Mouse (Mus musculus): ENCODE measurements around the gene Pnmt.
A peak's percentile ranks its signal among the peaks of the same experiment; 100 is the strongest.

Gene Pnmt

GRCm38 (mm10) chr11:98385638-98386585, at the start of gene Pnmt:
Pnmt (plus strand) TSS chr11:98386450.
- DNase-seq: no peak

GRCm38 (mm10) chr11:98338507-98338961, 47.7 kb upstream of the Pnmt start:
- DNase-seq: peak; percentile 89

DNA sequence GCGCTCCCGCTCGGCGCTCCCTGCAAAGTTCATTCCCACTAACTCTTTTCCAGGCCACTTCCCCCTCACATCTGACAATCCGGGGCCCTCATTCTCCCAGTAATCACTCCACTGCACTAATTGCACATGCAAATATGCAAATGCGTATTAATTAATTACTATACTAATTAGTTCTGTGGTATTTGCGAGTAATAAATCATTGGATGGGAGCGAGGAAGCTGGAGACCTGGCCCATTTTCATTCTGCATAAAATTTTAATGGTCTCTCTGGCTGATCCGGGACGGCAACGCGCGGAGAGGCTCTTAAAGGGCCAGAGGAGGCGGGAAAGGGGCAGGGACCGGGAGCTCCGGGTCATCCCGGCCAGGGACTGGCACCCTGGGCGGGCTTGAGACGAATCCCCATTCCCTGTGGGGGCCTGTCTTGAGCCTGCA, 47.2 kb upstream of the Pnmt start:
- DNase-seq: no peak

GRCm38 (mm10) chr11:98339679-98340287, 46.5 kb upstream of the Pnmt start:
- DNase-seq: no peak

GRCm38 (mm10) chr11:98340597-98340996, 45.7 kb upstream of the Pnmt start:
- no peak for DNase-seq

GRCm38 (mm10) chr11:98341174-98341573, 45.1 kb upstream of the Pnmt start:
- DNase-seq: no peak

DNA sequence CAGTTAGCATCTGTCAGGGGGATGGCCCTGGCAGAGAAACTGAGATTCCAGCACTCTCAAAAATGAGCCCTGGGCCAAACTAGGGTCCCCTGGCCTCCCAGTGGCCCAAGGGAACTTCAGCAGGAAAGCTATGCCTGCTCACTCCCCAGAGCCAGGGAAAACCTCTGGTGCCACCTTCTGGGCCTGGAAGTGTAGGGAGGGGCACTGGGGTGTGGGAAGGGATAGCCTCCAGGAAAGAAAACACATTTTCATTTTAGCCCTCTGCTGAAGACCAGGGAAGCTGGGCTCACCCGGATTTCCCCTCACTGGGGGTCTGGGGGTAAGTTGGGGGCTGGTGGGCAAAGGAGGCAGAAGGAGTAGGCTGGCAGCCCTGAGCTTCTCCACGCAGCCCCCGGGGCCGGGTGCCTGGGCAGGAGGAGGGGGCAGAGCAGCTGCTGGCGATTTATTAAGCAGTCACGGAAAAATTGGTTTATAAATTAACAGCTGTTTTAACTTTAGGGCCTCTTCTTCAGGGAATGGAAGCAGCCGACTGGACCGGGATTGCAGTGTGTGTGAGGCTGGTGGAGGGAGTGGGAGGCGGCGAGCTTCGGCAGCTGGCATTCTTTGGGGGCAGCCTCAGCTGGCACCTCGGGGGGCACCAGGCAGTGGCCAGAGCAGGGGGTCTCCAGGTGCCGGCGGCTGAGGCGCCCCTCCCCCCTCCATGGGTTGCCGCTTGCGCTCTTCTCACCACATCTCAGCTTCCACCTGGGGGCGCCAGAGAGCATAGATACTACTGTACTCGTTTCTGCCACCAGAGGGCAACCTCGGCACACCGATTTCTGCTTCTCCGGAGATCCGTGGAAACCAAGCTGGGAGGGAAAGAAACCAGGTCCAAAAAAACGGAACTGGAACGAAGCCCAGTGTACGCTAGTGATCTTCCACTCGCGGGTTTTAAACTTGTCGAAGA, 44.0 kb upstream of the Pnmt start:
- DNase-seq: peak; percentile 92

- peak; percentile 84 for DNase-seq
These were observed 41.0 kb upstream of the Pnmt start for GRCm38 (mm10) chr11:98345253-98345652.

- peak; percentile 59 for DNase-seq
These were observed 40.1 kb upstream of the Pnmt start for GRCm38 (mm10) chr11:98346168-98346567.

- no peak for DNase-seq
These were observed 38.7 kb upstream of the Pnmt start for GRCm38 (mm10) chr11:98347385-98348082.

DNA sequence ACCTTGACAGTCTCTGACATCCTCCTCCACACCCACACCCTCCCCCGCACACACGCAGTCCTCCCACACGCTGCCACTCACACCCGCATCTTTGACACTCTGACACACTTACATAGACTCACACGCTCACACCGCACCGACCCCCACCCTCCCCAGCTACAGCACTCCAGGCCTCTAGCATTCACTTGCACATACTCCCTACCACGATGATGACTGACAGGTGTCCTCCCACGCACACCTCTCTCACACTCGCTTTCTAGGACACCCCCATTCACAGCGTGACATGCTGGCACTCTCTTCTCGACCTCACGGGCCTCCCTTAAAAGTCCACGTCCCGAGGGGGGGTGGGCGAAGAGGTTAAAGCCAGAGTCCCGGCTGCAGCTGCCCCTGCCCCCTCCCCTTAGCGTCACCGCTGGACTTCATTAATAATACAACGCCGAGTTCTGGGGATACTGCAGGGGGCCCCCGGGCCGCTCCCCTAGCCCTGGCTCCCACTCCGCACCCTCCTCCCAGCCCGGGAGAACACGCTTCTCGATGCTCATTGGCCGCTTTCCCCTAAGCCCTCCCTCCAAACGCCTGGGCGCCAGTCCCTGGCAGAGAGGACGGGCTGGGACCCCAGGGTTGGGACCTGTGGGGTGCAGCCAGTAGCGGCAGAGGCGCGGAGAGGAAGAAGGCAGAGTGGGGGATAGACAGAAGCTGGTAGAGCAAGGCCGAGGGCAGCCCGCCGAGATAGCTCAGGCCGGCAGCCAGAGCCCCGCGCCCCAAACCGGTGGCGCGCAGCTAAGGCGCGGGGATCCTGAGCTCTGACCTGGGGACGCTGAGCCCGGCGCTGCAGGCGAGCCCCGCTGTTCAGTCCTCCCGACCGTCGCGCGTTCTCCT, 37.9 kb upstream of the Pnmt start, which contains the start of gene Ppp1r1b:
TSS of gene Ppp1r1b (plus strand) at position 322 of the 879 bp plus-strand sequence.
- DNase-seq: peak; percentile 76

- no peak for DNase-seq
These were observed 36.9 kb upstream of the Pnmt start for GRCm38 (mm10) chr11:98349308-98349707.

- DNase-seq: no peak
These were observed 33.8 kb upstream of the Pnmt start for GRCm38 (mm10) chr11:98352272-98352990.

DNA sequence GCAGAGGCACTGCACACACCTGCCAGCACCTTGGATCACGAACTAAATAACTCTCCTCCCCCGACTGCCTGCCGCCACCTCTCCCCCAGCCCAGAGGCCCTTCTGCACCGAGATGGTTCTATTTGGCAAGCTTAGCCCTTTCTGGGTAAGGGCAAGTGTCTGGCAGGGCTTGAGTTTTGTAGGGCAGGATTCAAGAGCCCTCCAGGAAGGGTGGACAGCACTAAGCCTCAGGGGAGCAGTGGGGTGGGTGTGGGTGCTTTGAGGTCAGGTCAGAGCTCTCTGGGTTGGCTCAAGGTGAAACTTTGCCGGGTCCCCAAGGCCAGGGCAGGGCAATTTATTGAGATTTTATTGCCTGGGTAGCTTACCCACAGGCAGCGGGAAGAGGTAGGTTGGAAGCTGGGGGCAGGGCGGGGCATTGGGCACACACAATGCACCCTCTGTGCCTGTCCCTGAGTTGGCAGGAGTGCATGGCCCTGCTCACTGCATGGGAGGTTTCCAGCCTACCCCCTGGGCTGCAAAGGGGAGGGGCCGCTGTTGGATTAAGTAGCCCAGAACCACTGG, 32.5 kb upstream of the Pnmt start:
- DNase-seq: no peak

GRCm38 (mm10) chr11:98354445-98354844, 31.8 kb upstream of the Pnmt start:
- no peak for DNase-seq

DNA sequence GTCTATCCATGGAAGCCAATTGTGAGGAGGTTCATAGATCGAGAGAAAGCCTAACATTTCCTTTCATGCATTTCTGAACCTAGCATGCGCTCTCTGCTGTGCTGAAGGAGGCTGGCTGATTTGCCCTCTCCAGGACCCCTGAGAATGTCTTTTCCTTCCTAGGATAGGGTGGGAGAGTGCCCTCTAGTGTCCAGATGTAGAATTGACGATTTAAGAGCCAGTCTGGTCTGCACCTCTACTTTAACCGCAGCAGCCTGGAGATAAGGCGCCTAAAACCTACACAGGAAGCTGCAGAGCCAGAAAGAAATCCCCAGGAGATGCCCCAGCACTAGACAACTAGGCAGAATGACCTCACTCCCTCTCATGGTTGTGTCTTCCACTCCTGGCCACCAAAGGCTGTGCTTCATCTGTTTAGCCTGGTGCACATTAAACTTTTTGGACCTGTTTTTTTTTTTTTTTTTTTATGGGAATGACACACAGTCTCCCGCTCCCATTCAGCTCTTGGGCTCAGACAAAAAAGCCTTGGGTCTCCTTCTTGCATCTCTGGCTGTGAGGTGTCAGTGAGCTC, 30.4 kb upstream of the Pnmt start:
- DNase-seq: no peak

- no peak for DNase-seq
These were observed 29.4 kb upstream of the Pnmt start for GRCm38 (mm10) chr11:98356625-98357394.

GRCm38 (mm10) chr11:98357396-98358160, 28.7 kb upstream of the Pnmt start:
- no peak for DNase-seq
